Mouse (Mus musculus): ENCODE measurements around the gene Rapgef6. TPM values are rescaled to one million over a fixed set of nuclear protein-coding genes. Genes with fewer than 3 reads are reported as not detected.

The Rapgef6 gene
- polyA plus RNA-seq, 1 experiment from 2014 or later: 39.7 TPM

DNA sequence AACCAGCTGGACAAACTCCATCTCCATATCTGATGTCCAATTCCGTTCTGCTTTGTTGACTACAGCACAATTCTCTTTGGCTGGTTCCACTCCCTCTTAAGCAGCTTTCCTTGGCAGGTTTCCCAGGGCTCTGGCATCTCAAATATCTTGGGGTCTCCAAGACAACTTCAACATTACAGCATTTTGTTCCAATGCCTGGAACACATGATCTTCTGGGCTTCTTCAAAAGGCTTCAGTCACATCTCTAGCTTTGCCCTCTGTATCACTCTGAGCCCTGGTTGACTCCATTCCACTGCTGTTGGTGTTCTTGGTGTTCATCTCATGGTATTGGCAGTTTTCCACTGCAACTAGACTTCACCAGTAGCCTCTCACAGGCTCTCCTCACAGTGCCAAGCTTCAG, 7.7 kb downstream of the Rapgef6 start:
- no peak overlapping the region for H3K27ac ChIP-seq
- H3K4me3 ChIP-seq: no peak overlapping the region
- H3K9ac ChIP-seq: no peak overlapping the region
- no peaks in the 10 kb centered on the region for H3K9me3 ChIP-seq
- no peaks in the 10 kb centered on the region for H3K27me3 ChIP-seq
- H3K36me3 ChIP-seq: peaks cover 3% of the 10 kb centered on the region; the same call in 1 of the 2 replicates
- ATAC-seq (ENCODE audit: low FRiP score, low read depth): no peak
- H3K4me2 ChIP-seq (replicated peaks): no peak overlapping the region
- H3K4me1 ChIP-seq: peaks cover 8% of the 10 kb centered on the region
- WGBS: 58% methylated on average over 1 of the region's 1 CpGs

DNA sequence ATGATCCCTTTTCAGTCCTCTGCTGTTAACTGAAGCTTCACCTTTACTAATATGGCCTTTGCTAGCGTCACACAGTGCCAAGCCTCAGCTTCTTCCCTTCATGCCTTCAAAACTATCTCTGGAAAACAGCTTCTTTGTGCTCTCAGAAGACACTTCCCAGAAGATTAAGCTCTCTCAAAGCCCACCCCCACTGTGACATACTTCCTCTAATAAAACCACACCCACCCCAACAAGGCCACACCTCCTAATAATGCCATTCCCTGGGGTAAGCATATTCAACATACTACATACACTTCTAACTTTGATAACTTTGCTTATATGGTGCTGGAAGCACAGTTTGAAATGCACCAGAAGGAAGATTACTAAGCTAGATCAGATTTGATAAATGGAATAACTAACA, 8.3 kb downstream of the Rapgef6 start:
- H3K4me2 ChIP-seq (replicated peaks): no peak overlapping the region
- no peak for ATAC-seq (ENCODE audit: low FRiP score, low read depth)
- no peak overlapping the region for H3K4me3 ChIP-seq
- no peak overlapping the region for H3K27ac ChIP-seq
- no peaks in the 10 kb centered on the region for H3K9me3 ChIP-seq
- H3K27me3 ChIP-seq: no peaks in the 10 kb centered on the region
- peaks cover 3% of the 10 kb centered on the region; the same call in 1 of the 2 replicates for H3K36me3 ChIP-seq
- H3K4me1 ChIP-seq: peaks cover 8% of the 10 kb centered on the region
- no peak overlapping the region for H3K9ac ChIP-seq
- WGBS: 100% methylated on average over 1 of the region's 1 CpGs

- WGBS: 84% methylated on average over 2 of the region's 2 CpGs
- Histone ChIP-seq H3K4me3 (no peak overlapping the region), H3K36me3 (peaks cover 3% of the 10 kb centered on the region; the same call in 1 of the 2 replicates), H3K27ac (no peak overlapping the region), H3K27me3 (no peaks in the 10 kb centered on the region), H3K9ac (no peak overlapping the region), H3K9me3 (no peaks in the 10 kb centered on the region), H3K4me1 (peaks cover 8% of the 10 kb centered on the region), H3K4me2 (replicated peaks) (no peak overlapping the region)
- no peak for ATAC-seq (ENCODE audit: low FRiP score, low read depth)
Measured at GRCm38 (mm10) chr11:54533834-54534233, 11.2 kb downstream of the Rapgef6 start.

DNA sequence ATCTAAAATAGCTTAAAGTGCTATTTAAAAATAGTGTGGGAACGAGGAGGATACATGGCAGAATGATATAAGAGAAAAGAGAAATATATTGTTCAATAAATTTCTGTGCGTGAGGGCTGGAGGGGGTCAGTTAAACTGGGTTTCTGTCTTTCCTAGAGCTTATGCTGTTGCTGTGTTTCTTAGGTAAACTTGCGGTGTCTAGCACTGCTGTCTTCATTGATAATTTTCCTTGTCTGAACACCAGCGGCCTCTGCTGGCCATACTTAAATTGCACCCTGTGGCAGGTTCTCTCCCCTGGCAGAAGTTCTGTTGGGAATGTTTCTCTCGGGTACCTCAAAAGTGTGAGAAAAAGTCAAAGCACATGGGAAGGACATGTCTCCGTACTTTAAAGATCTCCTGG, 12.2 kb downstream of the Rapgef6 start:
- Histone ChIP-seq H3K36me3 (peaks cover 3% of the 10 kb centered on the region; the same call in 1 of the 2 replicates), H3K4me3 (no peak overlapping the region), H3K9me3 (no peaks in the 10 kb centered on the region), H3K27me3 (no peaks in the 10 kb centered on the region), H3K27ac (no peak overlapping the region), H3K9ac (no peak overlapping the region), H3K4me2 (replicated peaks) (no peak overlapping the region), H3K4me1 (peaks cover 7% of the 10 kb centered on the region)
- no peak for ATAC-seq (ENCODE audit: low FRiP score, low read depth)
- 59% methylated on average over 6 of the region's 6 CpGs for WGBS

GRCm38 (mm10) chr11:54539031-54539430, 16.4 kb downstream of the Rapgef6 start:
- ATAC-seq (ENCODE audit: low FRiP score, low read depth): no peak
- Histone ChIP-seq H3K4me2 (replicated peaks) (no peak overlapping the region), H3K9me3 (no peaks in the 10 kb centered on the region), H3K36me3 (no peaks in the 10 kb centered on the region), H3K27me3 (no peaks in the 10 kb centered on the region), H3K9ac (no peak overlapping the region), H3K4me1 (0 out of 2 replicates have a peak, but pooled peaks cover 3% of the 10 kb centered on the region), H3K4me3 (no peak overlapping the region), H3K27ac (no peak overlapping the region)
- 71% methylated on average over 2 of the region's 2 CpGs for WGBS

- H3K9ac ChIP-seq: no peak overlapping the region
- no peak overlapping the region for H3K4me3 ChIP-seq
- no peaks in the 10 kb centered on the region for H3K27me3 ChIP-seq
- no peak overlapping the region for H3K27ac ChIP-seq
- no peak for ATAC-seq (ENCODE audit: low FRiP score, low read depth)
- no peak overlapping the region for H3K4me2 ChIP-seq (replicated peaks)
- H3K4me1 ChIP-seq: 0 out of 2 replicates have a peak, but pooled peaks cover 3% of the 10 kb centered on the region
- H3K9me3 ChIP-seq: no peaks in the 10 kb centered on the region
- WGBS: 85% methylated on average over 2 of the region's 2 CpGs
- no peaks in the 10 kb centered on the region for H3K36me3 ChIP-seq
Measured at GRCm38 (mm10) chr11:54539486-54539885, 16.8 kb downstream of the Rapgef6 start.

GRCm38 (mm10) chr11:54540328-54540727, 17.7 kb downstream of the Rapgef6 start:
- Histone ChIP-seq H3K4me2 (replicated peaks) (no peak overlapping the region), H3K9ac (no peak overlapping the region), H3K36me3 (no peaks in the 10 kb centered on the region), H3K4me3 (no peak overlapping the region), H3K27me3 (no peaks in the 10 kb centered on the region), H3K27ac (no peak overlapping the region), H3K9me3 (no peaks in the 10 kb centered on the region), H3K4me1 (0 out of 2 replicates have a peak, but pooled peaks cover 3% of the 10 kb centered on the region)
- no peak for ATAC-seq (ENCODE audit: low FRiP score, low read depth)

DNA sequence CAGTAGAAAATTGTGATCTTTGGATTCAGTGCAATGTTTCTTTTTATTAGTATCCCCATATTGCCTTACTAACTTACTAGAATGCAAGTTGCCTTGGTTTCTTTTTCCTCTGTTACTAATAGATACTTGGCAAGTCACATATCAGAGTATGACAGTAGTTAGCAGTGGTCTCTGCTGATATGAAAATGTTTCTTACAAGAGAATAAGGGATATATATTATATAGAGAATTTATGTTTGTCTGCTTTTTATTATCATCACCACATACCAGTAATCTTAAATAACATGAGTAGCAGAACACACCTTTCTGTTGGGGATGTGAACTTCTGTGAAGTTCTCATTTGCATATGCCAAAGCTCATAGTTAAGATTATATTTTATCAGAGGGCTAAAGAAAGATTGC, 19.8 kb downstream of the Rapgef6 start:
- H3K4me2 ChIP-seq (replicated peaks): no peak overlapping the region
- no peak overlapping the region for H3K9ac ChIP-seq
- no peak for ATAC-seq (ENCODE audit: low FRiP score, low read depth)
- H3K27ac ChIP-seq: no peak overlapping the region
- H3K4me1 ChIP-seq: 0 out of 2 replicates have a peak, but pooled peaks cover 3% of the 10 kb centered on the region
- H3K4me3 ChIP-seq: no peak overlapping the region
- H3K9me3 ChIP-seq: no peaks in the 10 kb centered on the region
- peaks cover 4% of the 10 kb centered on the region; the same call in 1 of the 2 replicates for H3K36me3 ChIP-seq
- H3K27me3 ChIP-seq: no peaks in the 10 kb centered on the region

- Histone ChIP-seq H3K4me1 (no peaks in the 10 kb centered on the region), H3K27me3 (no peaks in the 10 kb centered on the region), H3K36me3 (no peaks in the 10 kb centered on the region; the same call in 1 of the 2 replicates), H3K27ac (no peak overlapping the region), H3K9me3 (no peaks in the 10 kb centered on the region), H3K9ac (no peak overlapping the region), H3K4me2 (replicated peaks) (no peak overlapping the region), H3K4me3 (no peak overlapping the region)
- WGBS: 82% methylated on average over 2 of the region's 2 CpGs
- ATAC-seq (ENCODE audit: low FRiP score, low read depth): no peak
Measured at GRCm38 (mm10) chr11:54554970-54555369, 32.3 kb downstream of the Rapgef6 start.

- H3K9me3 ChIP-seq: no peaks in the 10 kb centered on the region
- H3K36me3 ChIP-seq: no peaks in the 10 kb centered on the region
- no peak overlapping the region for H3K9ac ChIP-seq
- no peak overlapping the region for H3K27ac ChIP-seq
- 88% methylated on average over 5 of the region's 5 CpGs for WGBS
- no peak for ATAC-seq (ENCODE audit: low FRiP score, low read depth)
- no peaks in the 10 kb centered on the region for H3K4me1 ChIP-seq
- no peaks in the 10 kb centered on the region for H3K27me3 ChIP-seq
- H3K4me3 ChIP-seq: no peak overlapping the region
- no peak overlapping the region for H3K4me2 ChIP-seq (replicated peaks)
Measured at GRCm38 (mm10) chr11:54562761-54563160, 40.1 kb downstream of the Rapgef6 start.

- Histone ChIP-seq H3K4me3 (no peak overlapping the region), H3K36me3 (no peaks in the 10 kb centered on the region), H3K27me3 (no peaks in the 10 kb centered on the region), H3K4me2 (replicated peaks) (no peak overlapping the region), H3K27ac (no peak overlapping the region), H3K4me1 (no peaks in the 10 kb centered on the region; the same call in 1 of the 2 replicates), H3K9me3 (no peaks in the 10 kb centered on the region), H3K9ac (no peak overlapping the region)
- 56% methylated on average over 1 of the region's 1 CpGs for WGBS
- ATAC-seq (ENCODE audit: low FRiP score, low read depth): no peak
Measured at GRCm38 (mm10) chr11:54567959-54568358, 45.3 kb downstream of the Rapgef6 start.

DNA sequence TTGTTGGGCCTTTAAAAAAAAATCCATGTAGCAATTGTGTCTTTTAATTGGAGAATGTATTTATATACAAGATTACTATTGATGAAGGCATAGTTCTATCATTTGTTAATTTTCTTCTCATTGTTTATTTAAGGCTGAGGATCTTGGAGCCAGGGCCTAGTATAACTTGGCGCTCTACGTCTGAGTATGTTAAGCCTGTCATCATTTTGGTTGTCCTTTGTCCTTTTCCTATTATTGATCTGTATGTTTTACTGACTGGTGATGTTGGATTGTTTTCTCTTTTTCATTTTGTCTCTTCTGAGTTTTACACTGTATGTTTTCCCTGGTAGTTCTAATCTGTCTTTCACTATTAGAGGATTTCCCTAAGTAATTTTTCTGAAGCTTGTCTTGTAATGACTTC, 52.1 kb downstream of the Rapgef6 start:
- no peaks in the 10 kb centered on the region for H3K27me3 ChIP-seq
- 91% methylated on average over 2 of the region's 2 CpGs for WGBS
- H3K9me3 ChIP-seq: no peaks in the 10 kb centered on the region
- no peak overlapping the region for H3K27ac ChIP-seq
- no peak overlapping the region for H3K4me2 ChIP-seq (replicated peaks)
- no peak overlapping the region for H3K9ac ChIP-seq
- H3K4me3 ChIP-seq: no peak overlapping the region
- no peak for ATAC-seq (ENCODE audit: low FRiP score, low read depth)
- no peaks in the 10 kb centered on the region for H3K36me3 ChIP-seq
- H3K4me1 ChIP-seq: no peaks in the 10 kb centered on the region

- no peak overlapping the region for H3K9ac ChIP-seq
- ATAC-seq (ENCODE audit: low FRiP score, low read depth): no peak
- no peaks in the 10 kb centered on the region for H3K9me3 ChIP-seq
- H3K27ac ChIP-seq: no peak overlapping the region
- no peaks in the 10 kb centered on the region for H3K27me3 ChIP-seq
- 55% methylated on average over 3 of the region's 3 CpGs for WGBS
- H3K36me3 ChIP-seq: 0 out of 2 replicates have a peak, but pooled peaks cover 3% of the 10 kb centered on the region
- H3K4me1 ChIP-seq: peaks cover 3% of the 10 kb centered on the region; the same call in 1 of the 2 replicates
- no peak overlapping the region for H3K4me2 ChIP-seq (replicated peaks)
- no peak overlapping the region for H3K4me3 ChIP-seq
Measured at GRCm38 (mm10) chr11:54592585-54592984, 69.9 kb downstream of the Rapgef6 start.
